Comparison of ENCODE assay signal across 15 mouse cellular contexts in the genomic region with DNA sequence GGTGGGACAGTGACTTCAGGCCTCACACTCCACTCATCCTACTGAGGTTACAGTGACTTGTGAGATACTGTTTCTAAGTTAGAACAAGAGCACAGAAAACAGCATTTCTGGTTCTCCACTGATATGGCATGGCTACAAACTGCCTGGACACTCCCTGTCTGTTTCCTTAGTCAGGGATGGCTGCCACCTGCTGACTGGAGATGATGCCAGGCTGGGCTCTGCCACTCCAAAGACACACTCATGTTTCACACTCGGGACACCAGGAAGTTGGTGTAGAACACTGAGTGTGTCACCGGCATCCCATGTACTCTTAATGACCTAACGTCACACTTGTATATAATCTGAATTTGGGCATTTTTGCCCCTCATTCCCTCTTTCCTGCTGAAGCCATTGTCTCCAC. TPM values are rescaled to one million over a fixed set of nuclear protein-coding genes. Genes with fewer than 3 reads are reported as not detected.
A peak's percentile ranks its signal among the peaks of the same experiment; 100 is the strongest.
DNase-seq lines count a peak whose midpoint lies in the region; ATAC-seq and TF ChIP-seq lines count a peak whose summit lies in the region.
"Had no signal": no experiment of that assay in that cellular context is flagged by ENCODE, and none has a peak within 500 bp of the region (broad histone marks: within the 10 kb centered on the region; RNA-seq: fewer than 3 reads in every experiment).

No protein-coding gene starts in this region.

- no peaks in the 10 kb centered on the region for H3K27me3 ChIP-seq in cerebellum, adult 2 months (ENCODE audit: control insufficient read depth, insufficient read depth, low read length)
- no peaks in the 10 kb centered on the region for H3K27me3 ChIP-seq in heart, postnatal 0 days (ENCODE audit: control insufficient read depth, insufficient read depth, low read length)
- H3K27me3 ChIP-seq in intestine, embryonic 15.5 days (replicated peaks): no peaks in the 10 kb centered on the region
- H3K27me3 ChIP-seq: limb, embryonic 15.5 days; midbrain, embryonic 13.5 days had no signal

- no peak for TF ChIP-seq POLR2A in cerebellum, adult 2 months (IDR thresholded peaks at IDR 0.05; ENCODE audit: borderline replicate concordance, insufficient read depth, low read length)

- H3K4me3 ChIP-seq in cerebellum, adult 2 months (replicated peaks; ENCODE audit: insufficient read depth, low read depth, low read length): no peak overlapping the region
- no peak overlapping the region for H3K4me3 ChIP-seq in heart, postnatal 0 days (ENCODE audit: low read depth, low read length)
- H3K4me3 ChIP-seq in intestine, embryonic 15.5 days (replicated peaks): no peak overlapping the region
- H3K4me3 ChIP-seq: limb, embryonic 15.5 days; midbrain, embryonic 13.5 days had no signal

- H3K9me3 ChIP-seq in heart, postnatal 0 days (replicated peaks; ENCODE audit: control insufficient read depth, low read length): no peaks in the 10 kb centered on the region
- no peaks in the 10 kb centered on the region for H3K9me3 ChIP-seq in intestine, embryonic 15.5 days
- H3K9me3 ChIP-seq: limb, embryonic 15.5 days; midbrain, embryonic 13.5 days had no signal

- no peak overlapping the region for H3K4me2 ChIP-seq in heart, postnatal 0 days (ENCODE audit: low read depth, low read length)
- no peak overlapping the region for H3K4me2 ChIP-seq in intestine, embryonic 15.5 days (replicated peaks)
- H3K4me2 ChIP-seq: limb, embryonic 15.5 days; midbrain, embryonic 13.5 days had no signal

- no peak overlapping the region for H3K9ac ChIP-seq in heart, postnatal 0 days (replicated peaks; ENCODE audit: low read depth, low read length)
- no peak overlapping the region for H3K9ac ChIP-seq in intestine, embryonic 15.5 days
- H3K9ac ChIP-seq: limb, embryonic 15.5 days; midbrain, embryonic 13.5 days had no signal

- peaks cover 15% of the 10 kb centered on the region for H3K4me1 ChIP-seq in cerebellum, adult 2 months (ENCODE audit: control insufficient read depth, insufficient read depth, low read length)
- H3K4me1 ChIP-seq in heart, postnatal 0 days (ENCODE audit: control insufficient read depth, insufficient read depth): peaks cover 46% of the 10 kb centered on the region
- H3K4me1 ChIP-seq in intestine, embryonic 15.5 days (replicated peaks): peaks cover 13% of the 10 kb centered on the region

- WGBS in cerebellum, adult 2 months: 55% methylated on average over 3 of the region's 3 CpGs
- WGBS in heart, postnatal 0 days: 55% methylated on average over 3 of the region's 3 CpGs
- WGBS in intestine, embryonic 15.5 days: 85% methylated on average over 3 of the region's 3 CpGs

- TF ChIP-seq CTCF in cerebellum, adult 2 months (IDR thresholded peaks at IDR 0.05; ENCODE audit: borderline replicate concordance, insufficient read depth, low read depth, low read length): peak; percentile 56
- no peak for TF ChIP-seq CTCF in heart, postnatal 0 days (IDR thresholded peaks at IDR 0.05; ENCODE audit: low read depth)

- no peak for TF ChIP-seq EP300 in heart, postnatal 0 days (IDR thresholded peaks at IDR 0.05; ENCODE audit: low read depth)

- ATAC-seq in heart, postnatal 0 days (ENCODE audit: insufficient read depth, low read depth): no peak
- peak; percentile 16 for ATAC-seq in intestine, embryonic 15.5 days
- ATAC-seq: forebrain, embryonic 14.5 days; midbrain, embryonic 13.5 days had no signal

- no peak overlapping the region for H3K27ac ChIP-seq in cerebellum, adult 2 months (ENCODE audit: insufficient read depth, low read length)
- H3K27ac ChIP-seq in heart, postnatal 0 days (ENCODE audit: low read depth): peak overlapping the region; percentile 34
- H3K27ac ChIP-seq in intestine, embryonic 15.5 days: peak overlapping the region; percentile 48; the same call in 1 of the 2 replicates
- H3K27ac ChIP-seq: limb, embryonic 15.5 days; midbrain, embryonic 13.5 days had no signal

- H3K36me3 ChIP-seq in heart, postnatal 0 days (replicated peaks; ENCODE audit: control insufficient read depth, insufficient read depth, low read length): no peaks in the 10 kb centered on the region
- no peaks in the 10 kb centered on the region for H3K36me3 ChIP-seq in intestine, embryonic 15.5 days
- H3K36me3 ChIP-seq: limb, embryonic 15.5 days; midbrain, embryonic 13.5 days had no signal

- DNase-seq in cerebellum, adult 2 months: peak; percentile 46 to 52
- DNase-seq in cerebellum, adult 11 months: no peak
- no peak for DNase-seq in heart, postnatal 0 days (ENCODE audit: low spot score)
- no peak for DNase-seq in heart, adult 11 months
- DNase-seq in kidney, postnatal 10 days: peak; percentile 40
- DNase-seq in kidney, adult 8-10 months: no peak
- no peak for DNase-seq in right cerebral cortex, postnatal 25 days
- DNase-seq: heart, adult 18-20 months; right cerebral cortex, postnatal 4 days; thymus, postnatal 4 days had no signal

RNA-seq across cellular contexts. Expression of gene Sipa1l2, which starts 22.3 kb away (rescaled TPM):
- 33.3 and 35.6 TPM in 2 replicates for polyA plus RNA-seq in cerebellum, adult 2 months (2012; rRNA removed)
- total RNA-seq in heart, postnatal 0 days (2014; rRNA removed; ENCODE audit: low replicate concordance): 65.8 and 66.1 TPM in 2 replicates
- 12.3 and 13.6 TPM in 2 replicates for polyA plus RNA-seq in heart, postnatal 0 days (2015; fragmentation: Nextera tagmentation; extraction: Ambion mirVana)
- 7.4 and 7.6 TPM in 2 replicates for polyA plus RNA-seq in intestine, embryonic 15.5 days (2015; fragmentation: Nextera tagmentation; extraction: Ambion mirVana)
- total RNA-seq: MEL had no signal

Comparison
In these comparisons a context has a peak if more than half of its experiments do, and no peak if none do; other contexts are left out.
1. DNase-seq: peak in cerebellum, adult 2 months (2 of 2) and kidney, postnatal 10 days (single experiment); none in cerebellum, adult 11 months (single experiment), heart, postnatal 0 days (single experiment), heart, adult 11 months (single experiment), kidney, adult 8-10 months (0 of 2) and right cerebral cortex, postnatal 25 days (single experiment).